ENCODE assay signal across 22 mouse cellular contexts in the genomic region with DNA sequence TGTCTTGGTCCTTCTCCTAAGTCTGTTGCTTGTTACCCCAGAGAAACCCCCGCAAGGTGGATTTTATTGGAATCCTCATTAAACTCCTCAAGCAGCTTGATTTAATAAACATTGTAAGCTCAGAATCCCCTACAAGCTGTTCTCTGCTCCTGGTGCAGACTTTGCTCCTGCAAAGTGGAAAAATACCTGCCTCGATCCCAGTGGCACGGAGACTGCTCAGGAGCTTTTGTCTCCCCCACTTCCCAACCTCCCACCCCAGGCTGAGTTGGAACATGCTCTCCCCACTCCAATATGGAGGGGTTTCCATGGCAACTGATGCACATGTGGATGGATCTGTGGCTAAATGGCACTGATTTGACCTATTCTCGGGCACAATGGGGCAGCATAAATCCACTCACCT.
DNase-seq lines count a peak whose midpoint lies in the region; ATAC-seq and TF ChIP-seq lines count a peak whose summit lies in the region.
"Had no signal": no experiment of that assay in that cellular context is flagged by ENCODE, and none has a peak within 500 bp of the region (broad histone marks: within the 10 kb centered on the region; RNA-seq: fewer than 3 reads in every experiment).

No protein-coding gene starts in this region.

- no peaks in the 10 kb centered on the region; the same call in 1 of the 2 replicates for H3K36me3 ChIP-seq in hindbrain, embryonic 16.5 days (ENCODE audit: control insufficient read depth, insufficient read depth, low read length)
- no peaks in the 10 kb centered on the region; the same call in 1 of the 2 replicates for H3K36me3 ChIP-seq in hindbrain, embryonic 13.5 days
- H3K36me3 ChIP-seq in limb, embryonic 11.5 days (ENCODE audit: control insufficient read depth, insufficient read depth, low read length): no peaks in the 10 kb centered on the region
- peaks cover 2% of the 10 kb centered on the region; the same call in 1 of the 2 replicates for H3K36me3 ChIP-seq in kidney, adult 2 months (ENCODE audit: control insufficient read depth, insufficient read depth, low read length)
- H3K36me3 ChIP-seq in intestine, embryonic 15.5 days: no peaks in the 10 kb centered on the region
- H3K36me3 ChIP-seq: embryonic facial prominence, embryonic 12.5 days; forebrain, embryonic 12.5 days; G1E; heart, embryonic 15.5 days had no signal

- H3K4me3 ChIP-seq in hindbrain, embryonic 16.5 days (ENCODE audit: low read length): no peak overlapping the region
- H3K4me3 ChIP-seq in hindbrain, embryonic 13.5 days: no peak overlapping the region
- H3K4me3 ChIP-seq in limb, embryonic 11.5 days (ENCODE audit: low read depth, low read length): no peak overlapping the region
- H3K4me3 ChIP-seq in kidney, adult 2 months (ENCODE audit: insufficient read depth, low read depth, low read length): no peak overlapping the region
- no peak overlapping the region for H3K4me3 ChIP-seq in intestine, embryonic 15.5 days (replicated peaks)
- H3K4me3 ChIP-seq: embryonic facial prominence, embryonic 12.5 days; forebrain, embryonic 12.5 days; heart, adult 2 months; heart, embryonic 15.5 days had no signal

- H3K27me3 ChIP-seq in hindbrain, embryonic 16.5 days (replicated peaks; ENCODE audit: control insufficient read depth, insufficient read depth, low read length): no peaks in the 10 kb centered on the region
- no peaks in the 10 kb centered on the region for H3K27me3 ChIP-seq in hindbrain, embryonic 13.5 days
- H3K27me3 ChIP-seq in limb, embryonic 11.5 days (ENCODE audit: control insufficient read depth, insufficient read depth, low read length): no peaks in the 10 kb centered on the region
- no peaks in the 10 kb centered on the region for H3K27me3 ChIP-seq in kidney, adult 2 months (replicated peaks; ENCODE audit: control insufficient read depth, insufficient read depth, low read length)
- no peaks in the 10 kb centered on the region for H3K27me3 ChIP-seq in intestine, embryonic 15.5 days (replicated peaks)
- H3K27me3 ChIP-seq: embryonic facial prominence, embryonic 12.5 days; forebrain, embryonic 12.5 days; heart, embryonic 15.5 days had no signal

- 53% methylated on average over 4 of the region's 4 CpGs for WGBS in hindbrain, embryonic 16.5 days
- WGBS in hindbrain, embryonic 13.5 days: 72% methylated on average over 4 of the region's 4 CpGs
- WGBS in limb, embryonic 11.5 days: 43% methylated on average over 4 of the region's 4 CpGs
- 91% methylated on average over 4 of the region's 4 CpGs for WGBS in kidney, adult 2 months
- 79% methylated on average over 4 of the region's 4 CpGs for WGBS in intestine, embryonic 15.5 days

- TF ChIP-seq POLR2A in kidney, adult 2 months (IDR thresholded peaks at IDR 0.05; ENCODE audit: low read depth, low read length): no peak

- no peak overlapping the region for H3K27ac ChIP-seq in hindbrain, embryonic 16.5 days (ENCODE audit: low read depth, low read length)
- H3K27ac ChIP-seq in hindbrain, embryonic 13.5 days: no peak overlapping the region
- H3K27ac ChIP-seq in limb, embryonic 11.5 days (replicated peaks; ENCODE audit: low read depth, low read length): no peak overlapping the region
- H3K27ac ChIP-seq in kidney, adult 2 months (ENCODE audit: insufficient read depth, low read depth, low read length): no peak overlapping the region
- no peak overlapping the region for H3K27ac ChIP-seq in intestine, embryonic 15.5 days
- H3K27ac ChIP-seq: embryonic facial prominence, embryonic 12.5 days; forebrain, embryonic 12.5 days; heart, adult 2 months; heart, embryonic 15.5 days; hindbrain, postnatal 0 days had no signal

- H3K4me1 ChIP-seq in hindbrain, embryonic 16.5 days (ENCODE audit: control insufficient read depth, insufficient read depth, low read depth, low read length): no peaks in the 10 kb centered on the region
- peaks cover 11% of the 10 kb centered on the region; the same call in 1 of the 2 replicates for H3K4me1 ChIP-seq in hindbrain, embryonic 13.5 days (replicated peaks)
- peaks cover 3% of the 10 kb centered on the region; the same call in 1 of the 2 replicates for H3K4me1 ChIP-seq in limb, embryonic 11.5 days (ENCODE audit: control insufficient read depth, insufficient read depth, low read length)
- no peaks in the 10 kb centered on the region for H3K4me1 ChIP-seq in kidney, adult 2 months (ENCODE audit: control insufficient read depth, insufficient read depth, low read length)
- no peaks in the 10 kb centered on the region for H3K4me1 ChIP-seq in intestine, embryonic 15.5 days (replicated peaks)
- H3K4me1 ChIP-seq: embryonic facial prominence, embryonic 12.5 days; heart, embryonic 15.5 days had no signal

- no peaks in the 10 kb centered on the region for H3K9me3 ChIP-seq in hindbrain, embryonic 16.5 days (ENCODE audit: control insufficient read depth, low read length)
- no peaks in the 10 kb centered on the region for H3K9me3 ChIP-seq in hindbrain, embryonic 13.5 days
- no peaks in the 10 kb centered on the region for H3K9me3 ChIP-seq in limb, embryonic 11.5 days (ENCODE audit: control insufficient read depth, low read length)
- no peaks in the 10 kb centered on the region for H3K9me3 ChIP-seq in intestine, embryonic 15.5 days
- H3K9me3 ChIP-seq: embryonic facial prominence, embryonic 12.5 days; forebrain, embryonic 12.5 days; heart, embryonic 15.5 days had no signal

- H3K4me2 ChIP-seq in hindbrain, embryonic 16.5 days (ENCODE audit: low read length): no peak overlapping the region
- no peak overlapping the region for H3K4me2 ChIP-seq in hindbrain, embryonic 13.5 days
- H3K4me2 ChIP-seq in limb, embryonic 11.5 days (ENCODE audit: low read depth, severe bottlenecking): no peak overlapping the region
- H3K4me2 ChIP-seq in intestine, embryonic 15.5 days (replicated peaks): no peak overlapping the region
- H3K4me2 ChIP-seq: embryonic facial prominence, embryonic 12.5 days; forebrain, embryonic 12.5 days; heart, embryonic 11.5 days; heart, embryonic 15.5 days had no signal

- peak; percentile 9 for DNase-seq in embryo, embryonic 11 days
- DNase-seq in embryo, embryonic 10.5 days (ENCODE audit: low spot score): no peak
- DNase-seq in brain, adult 2 months (ENCODE audit: low read depth, low spot score): peak; percentile 46
- peak; percentile 29 for DNase-seq in limb, embryonic 11.5 days (ENCODE audit: low spot score)
- no peak for DNase-seq in kidney, adult 2 months
- DNase-seq: adrenal gland, adult 8-10 months; B cell, adult 2 months; cerebellum, adult 18-20 months; cerebellum, postnatal 10 days; gastrocnemius, postnatal 10 days; heart, adult 2 months; heart, postnatal 14 days had no signal

- 0 out of 2 replicates have a peak, but pooled peaks have one; percentile 42 for ATAC-seq in hindbrain, embryonic 16.5 days
- ATAC-seq in hindbrain, embryonic 13.5 days (ENCODE audit: low FRiP score): no peak
- ATAC-seq in limb, embryonic 11.5 days (ENCODE audit: insufficient number of reproducible peaks, low FRiP score, low TSS enrichment, low read depth): peak; percentile 57; the same call in 1 of the 2 replicates
- no peak for ATAC-seq in intestine, embryonic 15.5 days
- ATAC-seq: CD4-positive, CD25-positive, alpha-beta regulatory T cell, adult 4 months; hindbrain, postnatal 0 days had no signal

- H3K9ac ChIP-seq in hindbrain, embryonic 16.5 days (ENCODE audit: low read depth, low read length): no peak overlapping the region
- H3K9ac ChIP-seq in hindbrain, embryonic 13.5 days: no peak overlapping the region
- H3K9ac ChIP-seq in limb, embryonic 11.5 days (ENCODE audit: low read length): 0 out of 2 replicates have a peak overlapping the region, but pooled peaks have one; percentile 24
- no peak overlapping the region for H3K9ac ChIP-seq in intestine, embryonic 15.5 days
- H3K9ac ChIP-seq: embryonic facial prominence, embryonic 12.5 days; forebrain, embryonic 12.5 days; heart, embryonic 15.5 days had no signal

- no peak for TF ChIP-seq CTCF in kidney, adult 2 months (conservative IDR thresholded peaks at IDR 0.05; ENCODE audit: insufficient read depth, insufficient read length, low read depth, low read length)

Comparison
In these comparisons a context has a peak if more than half of its experiments do, and no peak if none do; other contexts are left out.
1. DNase-seq: peak in embryo, embryonic 11 days (single experiment), brain, adult 2 months (single experiment) and limb, embryonic 11.5 days (single experiment); none in embryo, embryonic 10.5 days (single experiment) and kidney, adult 2 months (single experiment).
2. ATAC-seq: peak in hindbrain, embryonic 16.5 days (single experiment) and limb, embryonic 11.5 days (single experiment); none in hindbrain, embryonic 13.5 days (single experiment) and intestine, embryonic 15.5 days (single experiment).